Mouse (Mus musculus): Measurements from ENCODE around the gene Scn4a.

DNA sequence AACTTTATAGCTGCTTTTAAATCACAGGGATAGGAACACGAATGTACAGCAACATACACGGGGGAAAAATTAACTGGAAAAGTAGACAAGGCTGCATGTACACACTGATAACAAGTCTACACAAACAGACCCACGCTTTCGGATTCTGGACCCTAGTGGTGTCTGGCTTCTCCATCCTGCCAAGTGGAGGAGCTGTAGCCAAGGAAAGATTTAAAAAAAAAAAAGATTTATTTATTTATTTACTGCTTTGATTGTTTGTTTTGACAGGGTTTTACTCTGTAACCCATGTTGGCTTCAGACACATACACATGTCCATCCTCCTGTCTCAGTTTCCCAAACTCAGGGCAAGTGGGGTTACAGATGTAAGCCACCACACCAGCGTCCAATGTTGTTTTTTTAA, 45.7 kb downstream of the Scn4a start:
- no peak for TF ChIP-seq GATA1 (IDR thresholded peaks at IDR 0.05; ENCODE audit: low read length)
- no peak for TF ChIP-seq TAL1 (IDR thresholded peaks at IDR 0.05; ENCODE audit: low read length)
